Mouse (Mus musculus): Measurements from ENCODE around the gene Pik3r5.

Gene Pik3r5

GRCm38 (mm10) chr11:68432361-68433021, 570 bp downstream of the Pik3r5 start:
- CTCF ChIA-PET = interaction anchor here (0.6 to 1.6 kb wide), 16 partner anchors 14 to 446 kb away, joined by 3 to 6 read pairs (median 3); partner anchors contain the start of gene Ntn1 (in 1 of the 4)

GRCm38 (mm10) chr11:68433534-68433933, 1.6 kb downstream of the Pik3r5 start:
- CTCF ChIA-PET = interaction anchor here in 2 of 4 experiments (0.7 to 1.6 kb wide), 2 partner anchors 72 to 387 kb away, joined by 3 to 4 read pairs; no protein-coding TSS in a partner anchor
- POLR2A ChIA-PET = interaction anchor here in 2 of 4 experiments (0.5 to 1.2 kb wide), 6 partner anchors 20 to 701 kb away, joined by 3 to 4 read pairs (median 4); no protein-coding TSS in a partner anchor

More at GRCm38 (mm10) chr11:68432361-68433021, 570 bp downstream of the Pik3r5 start:
- POLR2A ChIA-PET = interaction anchor here in 1 of 4 experiments (0.6 to 1.1 kb wide), 3 partner anchors 84 to 510 kb away, joined by 3 to 4 read pairs (median 3); no protein-coding TSS in a partner anchor

GRCm38 (mm10) chr11:68434697-68435096, 2.8 kb downstream of the Pik3r5 start:
- POLR2A ChIA-PET = interaction anchor here in 1 of 4 experiments (1.0 to 1.2 kb wide), 2 partner anchors 21 to 97 kb away, joined by 3 to 4 read pairs; no protein-coding TSS in a partner anchor
- CTCF ChIA-PET = no interaction called here

GRCm38 (mm10) chr11:68435601-68436000, 3.7 kb downstream of the Pik3r5 start:
- POLR2A ChIA-PET = no interaction called here
- CTCF ChIA-PET = no interaction called here

- POLR2A ChIA-PET = interaction anchor here in 1 of 4 experiments (0.7 kb wide), 1 partner anchor 35 kb away, joined by 4 read pairs; no protein-coding TSS in a partner anchor
- CTCF ChIA-PET = interaction anchor here in 1 of 4 experiments (1.4 kb wide), 1 partner anchor 28 kb away, joined by 3 read pairs; no protein-coding TSS in a partner anchor
Measured at GRCm38 (mm10) chr11:68436376-68436775, 4.5 kb downstream of the Pik3r5 start.

GRCm38 (mm10) chr11:68440100-68440499, 8.2 kb downstream of the Pik3r5 start:
- ChIA-PET POLR2A (no interaction called here), CTCF (interaction anchor here in 2 of 4 experiments (0.6 to 0.7 kb wide), 2 partner anchors 9 to 126 kb away, joined by 6 read pairs; no protein-coding TSS in a partner anchor)

GRCm38 (mm10) chr11:68440965-68441364, 9.0 kb downstream of the Pik3r5 start:
- ChIA-PET POLR2A (no interaction called here), CTCF (interaction anchor here in 1 of 4 experiments (0.7 kb wide), 1 partner anchor 8 kb away, joined by 6 read pairs; no protein-coding TSS in a partner anchor)

- POLR2A ChIA-PET = interaction anchor here in 1 of 4 experiments (1.1 kb wide), 1 partner anchor 11 kb away, joined by 3 read pairs; no protein-coding TSS in a partner anchor
- CTCF ChIA-PET = interaction anchor here in 3 of 4 experiments (0.5 to 1.0 kb wide), 4 partner anchors 11 to 1332 kb away, joined by 3 read pairs; no protein-coding TSS in a partner anchor
Measured at GRCm38 (mm10) chr11:68442346-68442745, 10.4 kb downstream of the Pik3r5 start.

GRCm38 (mm10) chr11:68442983-68443638, 11.2 kb downstream of the Pik3r5 start:
- POLR2A ChIA-PET = interaction anchor here in 1 of 4 experiments (1.1 kb wide), 2 partner anchors 10 to 12 kb away, joined by 3 read pairs; no protein-coding TSS in a partner anchor
- CTCF ChIA-PET = interaction anchor here in 1 of 4 experiments (0.7 to 1.0 kb wide), 2 partner anchors 293 to 1333 kb away, joined by 3 read pairs; no protein-coding TSS in a partner anchor

GRCm38 (mm10) chr11:68445901-68446300, 14.0 kb downstream of the Pik3r5 start:
- POLR2A ChIA-PET = interaction anchor here in 1 of 4 experiments (0.7 kb wide), 1 partner anchor 605 kb away, joined by 3 read pairs; no protein-coding TSS in a partner anchor
- CTCF ChIA-PET = interaction anchor here in 1 of 4 experiments (0.7 kb wide), 2 partner anchors 28 to 37 kb away, joined by 4 to 9 read pairs; no protein-coding TSS in a partner anchor

GRCm38 (mm10) chr11:68446547-68446946, 14.6 kb downstream of the Pik3r5 start:
- ChIA-PET POLR2A (no interaction called here), CTCF (interaction anchor here in 1 of 4 experiments (0.7 kb wide), 1 partner anchor 28 kb away, joined by 9 read pairs; no protein-coding TSS in a partner anchor)

GRCm38 (mm10) chr11:68447242-68447641, 15.3 kb downstream of the Pik3r5 start:
- POLR2A ChIA-PET = no interaction called here
- CTCF ChIA-PET = no interaction called here

GRCm38 (mm10) chr11:68448356-68448755, 16.4 kb downstream of the Pik3r5 start:
- ChIA-PET CTCF (interaction anchor here in 1 of 4 experiments (0.6 kb wide), 1 partner anchor 280 kb away, joined by 4 read pairs; no protein-coding TSS in a partner anchor), POLR2A (interaction anchor here in 1 of 4 experiments (1.2 kb wide), 1 partner anchor 243 kb away, joined by 3 read pairs; the partner anchor contains the start of gene Myh10)

- ChIA-PET CTCF (interaction anchor here in 1 of 4 experiments (0.8 kb wide), 1 partner anchor 451 kb away, joined by 3 read pairs; no protein-coding TSS in a partner anchor), POLR2A (interaction anchor here in 1 of 4 experiments (1.0 kb wide), 1 partner anchor 12 kb away, joined by 3 read pairs; no protein-coding TSS in a partner anchor)
Measured at GRCm38 (mm10) chr11:68451282-68451735, 19.4 kb downstream of the Pik3r5 start.

- POLR2A ChIA-PET = interaction anchor here in 1 of 4 experiments (1.0 kb wide), 1 partner anchor 13 kb away, joined by 3 read pairs; no protein-coding TSS in a partner anchor
- CTCF ChIA-PET = interaction anchor here in 1 of 4 experiments (0.8 kb wide), 1 partner anchor 451 kb away, joined by 3 read pairs; no protein-coding TSS in a partner anchor
Measured at GRCm38 (mm10) chr11:68451747-68452405, 20.0 kb downstream of the Pik3r5 start.

GRCm38 (mm10) chr11:68452740-68453139, 20.8 kb downstream of the Pik3r5 start:
- CTCF ChIA-PET = no interaction called here
- POLR2A ChIA-PET = interaction anchor here in 1 of 4 experiments (1.2 kb wide), 1 partner anchor 10 kb away, joined by 3 read pairs; no protein-coding TSS in a partner anchor

- ChIA-PET CTCF (interaction anchor here in 1 of 4 experiments (0.6 kb wide), 1 partner anchor 49 kb away, joined by 3 read pairs; no protein-coding TSS in a partner anchor), POLR2A (interaction anchor here in 1 of 4 experiments (1.2 kb wide), 1 partner anchor 10 kb away, joined by 3 read pairs; no protein-coding TSS in a partner anchor)
Measured at GRCm38 (mm10) chr11:68453301-68453700, 21.4 kb downstream of the Pik3r5 start.

- CTCF ChIA-PET = interaction anchor here in 1 of 4 experiments (0.6 kb wide), 1 partner anchor 216 kb away, joined by 3 read pairs; no protein-coding TSS in a partner anchor
- POLR2A ChIA-PET = interaction anchor here in 1 of 4 experiments (1.1 kb wide), 1 partner anchor 8 kb away, joined by 3 read pairs; no protein-coding TSS in a partner anchor
Measured at GRCm38 (mm10) chr11:68458086-68458485, 26.2 kb downstream of the Pik3r5 start.

Measured in embryonic stem cell, embryonic (primary cell).